Mouse (Mus musculus): ENCODE data around the gene Nek3.

The Nek3 gene

DNA sequence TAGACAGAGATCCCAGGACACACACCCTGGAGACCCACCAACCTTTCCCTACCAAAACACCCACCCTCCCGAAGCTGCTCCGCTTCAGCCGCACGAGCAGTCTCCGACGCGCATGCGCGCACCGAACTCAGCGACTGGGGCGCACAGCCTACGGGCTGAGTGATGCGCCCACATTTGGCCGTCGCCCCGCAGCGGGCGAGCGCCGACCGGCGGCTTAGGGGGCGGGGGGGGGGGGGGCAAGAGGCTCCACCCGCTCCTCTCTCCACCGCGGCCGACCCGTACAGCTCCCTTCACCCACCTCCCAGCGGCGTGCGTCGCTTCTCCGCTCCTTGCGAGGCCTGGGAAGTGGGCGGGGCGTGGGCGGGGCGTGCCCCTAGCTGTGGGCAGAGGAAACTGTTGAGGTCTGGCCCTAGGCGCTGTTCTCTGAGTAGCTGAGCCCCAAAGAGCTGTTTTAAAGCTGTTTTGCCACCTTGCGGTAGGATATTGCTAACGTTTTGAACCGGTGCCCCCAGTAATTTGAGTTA is at the start of gene Nek3:
TSS of gene Nek3 (minus strand) at position 356 of the 524 bp plus-strand sequence.
- peak; percentile 88 for DNase-seq (ENCODE audit: low spot score)

DNA sequence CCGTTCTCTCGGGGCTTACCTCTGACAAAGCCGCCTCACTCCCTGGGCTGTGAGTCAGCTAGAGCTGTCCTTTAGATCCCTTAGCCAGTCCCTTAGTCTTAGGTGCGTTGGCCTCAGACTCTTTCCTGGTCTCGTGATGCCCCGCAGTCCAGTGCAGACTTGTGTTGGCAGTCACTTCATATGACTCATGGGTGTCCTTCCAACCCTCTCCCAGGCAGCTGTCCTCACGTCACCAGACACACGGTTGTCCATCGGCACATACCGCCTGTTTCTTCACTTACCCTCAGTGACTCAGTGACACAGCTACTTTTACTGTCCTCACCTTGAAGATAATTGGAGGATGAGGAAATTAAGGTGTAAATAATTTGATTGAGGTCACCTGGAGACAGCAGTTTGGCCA is 48.6 kb upstream of the Nek3 start:
- DNase-seq (ENCODE audit: low spot score), result no peak

DNA sequence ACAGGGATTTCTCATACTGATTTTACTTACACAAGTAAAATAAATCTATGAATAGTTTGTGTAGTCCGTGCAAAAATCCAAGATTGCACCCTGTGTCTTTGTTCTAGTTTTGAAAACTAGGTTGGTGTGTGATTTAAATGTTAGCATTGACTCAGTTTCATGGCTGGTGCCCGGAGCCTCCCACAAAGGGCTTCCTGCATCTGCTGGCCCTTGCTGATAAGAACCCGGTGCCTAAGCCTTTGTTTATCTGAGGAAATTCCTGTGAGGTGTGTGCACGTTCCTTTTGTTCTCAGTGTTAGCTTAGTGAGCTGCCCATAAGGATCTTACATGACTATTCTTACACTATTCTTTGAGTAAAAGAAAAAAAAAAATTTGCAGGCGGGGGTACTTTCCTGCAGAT is 42.8 kb upstream of the Nek3 start:
- DNase-seq (ENCODE audit: low spot score), result no peak

DNA sequence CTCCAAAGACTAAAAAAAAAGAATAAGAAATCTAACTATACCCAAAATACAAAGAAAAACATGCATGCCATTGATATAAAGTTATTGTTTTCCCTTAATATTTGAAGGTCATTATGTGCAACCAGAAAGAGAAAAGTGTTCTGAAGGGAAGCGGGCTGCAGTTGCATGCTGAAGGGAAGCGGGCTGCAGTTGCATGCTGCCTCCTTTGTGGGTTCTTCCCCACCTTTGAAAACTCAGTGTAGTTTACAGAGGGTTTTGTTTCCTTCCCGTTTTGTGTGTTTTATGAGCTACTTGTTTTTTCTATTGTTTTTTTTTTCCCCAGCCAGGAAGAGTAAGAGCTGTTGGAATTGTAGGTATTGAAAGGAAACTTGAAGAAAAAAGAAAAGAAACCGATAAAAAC is 41.3 kb upstream of the Nek3 start:
- no peak for DNase-seq (ENCODE audit: low spot score)

DNA sequence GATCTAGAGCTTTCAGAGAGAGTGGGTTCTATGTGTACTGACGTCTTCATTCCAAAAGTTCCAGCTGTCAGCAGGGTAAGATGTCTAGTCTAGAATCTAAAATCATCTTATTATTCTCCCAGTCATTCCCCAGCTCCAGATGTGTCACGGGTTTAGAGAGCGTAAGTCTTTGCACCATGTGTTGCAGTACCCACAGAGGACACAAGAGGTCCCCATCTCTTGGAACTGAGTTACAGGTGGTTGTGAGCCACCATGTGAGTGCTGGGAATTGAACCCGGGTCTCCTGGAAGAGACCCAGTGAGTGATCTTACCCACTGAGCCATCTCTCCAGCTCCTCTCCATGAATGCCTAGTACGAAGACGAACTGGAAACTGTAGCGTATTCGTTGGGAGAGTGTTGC is 33.2 kb upstream of the Nek3 start:
- peak; percentile 17 for DNase-seq (ENCODE audit: low spot score)

DNA sequence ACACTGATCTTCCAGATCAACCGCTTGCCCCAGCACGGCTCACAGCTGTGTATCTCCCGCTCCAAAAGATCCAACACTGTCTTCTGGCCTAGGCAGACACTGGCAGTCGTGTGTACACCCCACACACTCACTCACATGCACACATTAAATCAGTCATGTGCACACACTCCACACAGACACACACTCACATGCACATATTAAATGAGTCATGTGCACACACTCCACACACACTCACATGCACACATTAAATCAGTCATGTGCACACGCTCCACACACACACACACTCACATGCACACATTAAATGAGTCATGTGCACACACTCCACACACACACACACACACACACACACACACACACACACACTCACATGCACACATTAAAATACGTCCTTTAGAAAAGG is 31.7 kb upstream of the Nek3 start:
- no peak for DNase-seq (ENCODE audit: low spot score)

DNA sequence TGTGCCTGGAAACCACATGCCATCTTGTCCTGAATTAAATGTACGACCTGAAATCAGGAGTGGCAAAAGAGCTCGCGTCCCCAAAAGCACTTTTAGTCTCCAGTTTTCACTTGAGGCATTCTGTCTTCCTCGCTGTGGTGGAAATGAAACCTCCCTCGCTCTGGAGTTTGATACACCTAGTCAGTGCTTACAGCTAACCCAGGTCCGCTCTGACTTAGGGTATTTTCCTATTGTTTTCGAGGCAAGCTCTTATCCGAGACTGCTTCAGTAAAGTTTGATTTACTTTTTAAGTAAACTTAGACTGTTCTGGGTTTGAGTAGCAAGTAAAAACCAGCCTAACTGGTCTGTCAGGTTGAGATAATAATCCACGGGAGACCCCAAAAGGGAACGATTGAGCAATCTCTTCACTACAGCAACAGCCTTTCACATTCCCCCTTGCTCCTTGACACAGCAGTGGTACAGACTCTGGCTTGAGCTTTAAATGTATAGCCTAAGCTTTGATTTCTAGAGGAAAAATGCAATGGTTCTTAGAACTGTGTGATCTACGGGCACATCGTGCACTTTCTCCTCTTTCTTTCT is 27.3 kb upstream of the Nek3 start:
- DNase-seq (ENCODE audit: low spot score), result no peak

DNA sequence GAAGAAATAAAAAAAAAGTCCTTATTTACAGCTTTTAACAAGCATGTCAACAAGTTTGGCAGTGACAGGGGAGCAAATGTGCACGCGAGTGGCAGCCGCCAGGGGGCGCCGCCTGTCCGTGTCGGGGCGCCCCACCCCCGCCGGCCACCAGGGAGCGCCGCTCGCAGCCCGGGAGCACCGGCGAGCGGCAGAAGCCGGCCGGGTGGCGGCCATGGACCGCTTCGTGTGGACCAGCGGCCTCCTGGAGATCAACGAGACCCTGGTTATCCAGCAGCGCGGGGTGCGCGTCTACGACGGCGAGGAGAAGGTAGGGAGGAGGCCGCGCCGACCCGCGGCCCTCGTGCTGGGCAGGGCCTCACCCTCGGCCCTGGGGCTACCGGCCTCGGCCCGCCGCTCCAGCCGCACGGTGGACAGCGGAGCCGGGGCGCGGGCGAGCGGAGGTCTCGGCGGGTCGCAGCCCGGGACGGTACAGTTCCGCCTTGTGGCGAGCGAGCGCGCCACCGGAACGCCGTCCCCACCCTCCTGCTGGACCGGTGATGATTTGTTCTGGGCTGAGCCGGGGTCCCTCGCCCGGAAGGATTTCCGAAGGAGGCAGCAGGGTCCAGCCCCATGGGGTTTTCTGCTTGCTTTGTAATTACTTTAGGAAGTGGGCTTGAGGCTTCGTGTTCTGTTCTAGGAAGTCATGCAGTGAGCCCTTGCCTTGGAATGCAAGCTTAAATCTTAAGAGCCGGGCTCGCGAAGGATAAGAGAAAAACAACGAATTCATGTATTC is 26.6 kb upstream of the Nek3 start, which contains the start of gene Vps36:
TSS of gene Vps36 (plus strand) at position 150 of the 772 bp plus-strand sequence.
- DNase-seq (ENCODE audit: low spot score), result peak; percentile 87

DNA sequence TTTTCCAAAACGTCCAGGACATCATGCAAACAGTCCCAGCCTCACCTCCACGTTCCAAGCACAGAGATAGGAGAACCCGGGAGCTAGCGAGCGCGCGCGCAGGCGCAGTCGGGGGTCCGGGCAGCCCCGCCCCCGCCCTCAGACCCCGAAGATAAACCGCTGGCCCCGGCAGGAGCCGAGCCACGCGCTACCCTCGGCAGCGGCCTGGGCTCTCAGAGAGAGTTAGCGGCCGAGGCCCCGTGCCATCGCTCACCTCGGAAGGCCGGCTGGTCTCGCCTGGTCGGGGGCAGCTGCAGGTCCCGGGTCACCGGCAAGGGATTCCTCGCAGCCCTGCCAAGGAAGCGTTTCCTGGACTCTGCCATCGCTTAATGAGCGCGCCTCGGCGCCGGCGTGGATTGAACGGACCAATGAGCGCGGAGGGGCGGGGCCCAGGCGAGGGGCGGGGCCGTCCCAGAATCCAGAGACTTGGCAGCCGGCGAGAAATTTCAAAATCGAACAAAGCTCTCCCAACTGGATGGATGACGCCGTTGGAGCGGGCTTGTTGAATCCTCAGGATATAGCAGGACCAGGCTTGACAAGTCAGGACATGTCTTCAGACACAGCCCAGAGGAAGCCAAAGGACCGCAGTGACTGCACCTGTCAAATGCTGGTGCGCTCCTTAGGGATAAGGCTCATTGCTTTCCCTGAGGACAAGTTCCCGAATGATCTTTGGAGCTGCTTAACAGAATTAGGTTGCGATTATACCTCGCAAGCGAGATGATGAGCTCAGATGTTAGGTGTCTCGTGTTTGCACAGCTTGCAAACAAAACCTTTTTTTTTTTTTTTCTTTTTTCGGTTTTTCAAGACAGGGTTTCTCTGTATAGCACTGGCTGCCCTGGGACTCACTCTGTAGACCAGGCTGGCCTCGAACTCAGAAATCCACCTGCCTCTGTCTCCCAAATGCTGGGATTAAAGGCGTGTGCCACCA is 19.5 kb upstream of the Nek3 start, which contains the start of gene Ckap2:
TSS of gene Ckap2 (minus strand) at position 389 of the 967 bp plus-strand sequence.
- peak; percentile 91 for DNase-seq (ENCODE audit: low spot score)

DNA sequence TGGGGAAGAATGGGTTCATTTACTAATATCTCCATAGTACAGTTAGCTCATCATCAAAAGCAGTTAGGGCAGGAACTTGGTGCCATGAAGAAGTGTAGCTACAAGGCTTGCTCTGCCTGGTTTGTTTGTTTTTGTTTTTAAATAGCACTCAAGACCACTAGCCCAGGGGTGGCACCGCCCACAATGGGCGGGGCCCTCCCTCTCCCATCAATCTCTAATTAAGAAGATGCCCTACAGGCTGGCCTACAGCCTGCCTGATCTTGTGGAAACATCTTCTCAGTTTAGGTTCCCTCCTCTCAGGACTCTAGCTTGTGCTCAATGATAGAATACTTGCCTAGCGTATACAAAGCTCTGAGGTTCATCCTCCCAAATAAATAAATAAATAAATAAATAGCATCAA is 18.6 kb upstream of the Nek3 start:
- DNase-seq (ENCODE audit: low spot score), result no peak

DNA sequence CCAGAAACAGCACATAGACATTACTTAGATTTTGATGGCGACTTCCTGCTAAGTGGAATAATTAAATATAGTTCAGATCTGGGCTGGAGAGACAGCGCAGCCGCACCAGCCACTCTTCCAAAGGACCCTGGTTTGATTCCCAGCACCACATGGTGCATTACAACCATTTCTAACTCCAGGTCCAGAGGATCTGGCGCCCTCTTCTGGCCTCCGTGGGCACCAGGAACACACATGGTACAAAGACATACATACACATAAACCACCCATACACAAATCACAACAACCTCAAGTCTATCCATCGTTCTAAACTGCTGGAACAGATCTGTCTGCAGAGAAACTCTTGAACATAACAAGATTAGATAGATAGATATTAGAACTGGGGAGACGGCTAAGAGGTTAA is 9.7 kb upstream of the Nek3 start:
- DNase-seq (ENCODE audit: low spot score), result no peak

DNA sequence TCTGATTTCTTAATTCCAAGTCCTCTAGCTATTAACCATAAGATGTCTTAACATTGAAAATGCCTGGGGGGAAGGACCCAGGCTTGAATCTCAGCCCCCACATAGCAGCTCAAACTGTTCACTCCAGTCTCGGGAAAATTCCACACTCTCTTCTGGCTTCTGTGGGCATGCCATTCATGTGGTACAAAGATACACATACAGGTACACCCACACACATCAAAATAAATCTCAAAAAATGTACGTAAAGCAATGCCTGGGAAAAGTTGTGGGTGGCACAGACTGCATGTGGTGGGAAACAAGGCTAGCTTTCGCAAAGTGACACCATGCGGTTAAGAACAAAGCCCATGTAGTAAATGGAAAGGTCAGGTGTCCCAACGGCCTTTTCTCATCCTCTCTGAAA is 2.9 kb upstream of the Nek3 start:
- no peak for DNase-seq (ENCODE audit: low spot score)

DNA sequence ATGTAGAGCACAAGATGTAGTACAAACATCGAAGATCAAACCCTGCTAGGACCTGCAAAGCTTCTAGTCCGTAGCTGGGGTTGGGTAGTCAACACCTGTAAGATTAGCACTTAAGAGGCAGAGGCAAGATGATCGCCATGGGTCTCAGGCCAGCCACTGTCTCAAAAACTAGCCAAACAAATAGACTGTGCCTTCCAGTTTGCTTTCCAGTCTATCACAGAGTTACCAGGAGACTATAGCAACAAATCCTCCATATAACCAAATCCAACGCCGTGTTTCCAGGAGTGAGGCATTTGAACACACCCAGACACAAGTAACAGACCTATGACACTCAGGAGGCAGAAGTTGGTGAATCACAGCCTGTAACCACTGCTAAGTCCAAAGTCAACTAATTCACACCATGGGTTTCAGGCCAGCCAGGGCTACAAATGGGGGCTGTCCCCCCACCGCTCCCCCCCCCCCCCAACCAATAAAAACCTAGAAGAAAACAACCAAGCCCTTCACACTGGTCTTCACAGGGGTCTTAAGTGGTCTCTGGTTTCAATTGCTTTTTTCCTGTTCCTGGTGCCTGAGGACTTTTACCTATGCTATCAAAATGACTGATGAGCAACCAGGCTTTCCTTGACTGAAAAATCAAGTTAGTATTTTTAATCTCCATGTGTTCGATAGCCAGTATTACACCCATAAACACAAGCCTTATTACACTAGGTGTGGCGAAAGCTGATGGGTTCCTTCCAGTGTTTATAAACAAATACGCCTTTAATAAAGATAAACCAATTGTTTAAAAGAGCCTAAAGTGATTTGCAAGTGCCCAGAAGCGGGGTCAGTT is 770 bp downstream of the Nek3 start:
- no peak for DNase-seq (ENCODE audit: low spot score)

DNA sequence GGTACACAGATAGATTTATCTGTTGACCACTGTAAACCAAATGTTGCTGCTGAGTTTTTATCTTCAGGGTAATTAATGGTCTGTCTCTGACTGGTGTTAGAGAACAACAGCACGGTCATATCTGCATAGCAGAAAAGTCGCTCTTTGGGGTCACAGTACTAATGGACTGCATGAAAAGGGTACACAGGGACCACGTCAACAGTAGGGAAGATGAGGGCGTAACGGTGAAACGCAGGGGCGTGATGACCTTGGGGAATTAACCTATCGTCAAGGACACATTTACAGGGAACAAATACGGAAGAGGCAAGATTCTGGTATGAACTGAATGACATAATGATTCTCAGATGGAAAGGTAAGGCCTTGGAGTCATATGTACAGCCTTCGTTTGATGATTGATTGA is 1.8 kb downstream of the Nek3 start:
- DNase-seq (ENCODE audit: low spot score), result no peak

DNA sequence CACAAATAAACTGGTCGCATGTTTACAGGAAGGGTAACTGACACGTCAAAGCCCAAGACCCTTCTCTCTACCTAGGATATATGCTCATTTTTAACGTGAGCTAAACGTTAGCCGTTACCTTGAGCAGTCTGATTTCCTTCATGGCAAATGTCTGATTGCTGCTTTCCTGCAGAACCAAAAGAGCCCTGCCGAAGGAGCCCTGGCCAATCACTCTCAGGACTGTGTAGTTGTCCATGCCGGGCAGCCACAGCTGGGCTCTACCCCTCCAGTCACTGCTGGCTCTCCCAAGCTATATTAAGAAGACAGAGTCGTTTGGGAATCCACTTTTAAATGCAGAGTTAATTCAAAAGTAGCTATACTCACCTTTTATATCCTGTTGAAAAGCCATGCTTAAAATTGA is 4.0 kb downstream of the Nek3 start:
- DNase-seq (ENCODE audit: low spot score), result no peak

DNA sequence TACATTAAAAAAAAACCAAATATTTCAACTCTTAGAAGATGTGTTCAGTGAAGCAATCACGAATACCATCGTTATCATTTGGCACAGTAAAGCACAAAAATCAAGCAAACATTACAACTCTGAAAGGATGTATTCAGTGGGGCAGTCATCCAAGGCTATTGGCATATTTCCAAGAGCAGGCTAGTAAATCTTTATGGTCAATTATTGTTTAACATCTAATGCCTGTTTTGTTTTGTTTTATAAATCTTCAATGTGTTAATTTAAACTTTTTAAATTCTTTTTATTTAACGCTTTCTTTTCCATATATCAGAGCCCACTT is 15.9 kb downstream of the Nek3 start:
- DNase-seq (ENCODE audit: low spot score), result no peak

DNA sequence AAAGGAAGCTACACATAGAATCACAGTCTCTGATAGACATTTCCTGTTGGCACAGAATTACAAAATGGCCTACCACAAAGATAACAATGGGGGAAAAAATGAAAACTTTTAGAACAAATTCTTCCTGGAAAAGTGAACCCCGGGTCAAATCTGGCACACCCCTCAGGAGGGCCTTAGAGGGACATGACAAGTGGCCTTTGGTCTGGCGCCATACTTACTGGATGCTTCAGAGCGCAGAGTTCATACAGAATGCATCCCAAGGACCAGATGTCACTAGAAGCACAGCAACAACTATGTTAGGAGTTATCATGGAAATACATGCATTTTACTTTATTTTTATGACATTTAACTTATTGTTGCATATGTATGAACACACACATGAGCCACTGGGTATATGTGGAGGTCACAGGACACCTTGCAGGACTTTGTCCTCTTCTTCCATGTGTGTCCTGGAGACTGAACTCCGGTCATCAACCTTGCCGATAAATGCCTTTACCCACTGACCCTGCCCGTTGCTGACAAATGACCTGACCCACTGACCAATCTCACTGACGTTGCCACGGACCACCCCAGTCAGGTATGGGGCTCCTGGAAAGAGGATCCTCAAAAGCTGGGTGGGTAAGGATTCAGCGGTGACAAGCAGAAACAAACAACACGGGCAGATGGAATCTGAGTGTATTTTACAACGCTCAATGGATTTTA is 16.4 kb downstream of the Nek3 start:
- DNase-seq (ENCODE audit: low spot score), result no peak

DNA sequence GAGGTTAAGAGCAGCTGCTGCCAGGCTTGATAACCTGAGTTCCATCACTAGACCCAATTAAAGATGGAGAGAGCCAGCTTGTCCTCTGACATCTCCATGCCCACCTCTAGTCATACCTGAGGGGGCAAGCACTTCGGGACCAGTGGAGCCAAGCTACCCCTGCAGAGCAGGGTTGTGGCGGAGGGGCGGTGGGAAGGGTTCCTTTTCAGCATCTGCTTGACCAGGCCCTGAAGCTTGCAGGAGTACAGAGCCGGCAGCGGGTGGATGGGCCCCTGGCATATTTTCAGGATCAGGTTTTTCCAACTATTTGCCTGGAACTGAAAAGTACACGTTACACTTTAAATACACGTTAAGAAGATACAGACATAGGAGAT is 17.9 kb downstream of the Nek3 start:
- no peak for DNase-seq (ENCODE audit: low spot score)

DNA sequence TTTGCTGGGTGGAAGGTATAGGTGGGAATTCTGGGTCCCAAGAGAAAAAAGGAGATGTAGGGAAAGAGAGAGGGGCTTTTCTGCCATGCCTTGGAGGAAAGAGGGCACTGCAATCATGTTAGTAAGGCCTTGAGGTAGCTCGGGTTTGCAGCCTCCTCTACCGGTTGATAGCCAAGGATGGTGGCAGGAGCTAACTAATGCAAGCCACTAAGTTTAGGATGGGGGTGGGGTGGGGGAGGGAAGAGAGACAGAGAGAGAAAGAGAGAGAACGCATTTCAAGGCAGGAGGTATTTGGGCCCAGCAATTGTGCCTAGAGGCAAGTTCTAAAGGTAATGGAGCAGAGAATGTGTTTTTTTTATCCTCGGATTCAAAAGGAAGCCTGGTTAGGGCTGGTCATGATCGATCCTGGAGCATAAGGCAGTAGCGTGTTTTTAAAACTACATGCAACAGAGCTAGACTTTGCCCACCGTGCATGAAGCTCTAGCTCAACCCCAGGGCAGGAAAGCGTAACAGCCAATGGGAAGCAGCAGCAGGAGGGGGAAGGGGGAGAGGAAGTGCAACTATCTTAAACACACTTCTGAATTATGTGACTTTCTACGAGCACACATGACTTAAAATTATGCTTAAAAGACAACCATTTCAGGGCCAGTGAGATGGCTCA is 18.4 kb downstream of the Nek3 start:
- DNase-seq (ENCODE audit: low spot score), result no peak

DNA sequence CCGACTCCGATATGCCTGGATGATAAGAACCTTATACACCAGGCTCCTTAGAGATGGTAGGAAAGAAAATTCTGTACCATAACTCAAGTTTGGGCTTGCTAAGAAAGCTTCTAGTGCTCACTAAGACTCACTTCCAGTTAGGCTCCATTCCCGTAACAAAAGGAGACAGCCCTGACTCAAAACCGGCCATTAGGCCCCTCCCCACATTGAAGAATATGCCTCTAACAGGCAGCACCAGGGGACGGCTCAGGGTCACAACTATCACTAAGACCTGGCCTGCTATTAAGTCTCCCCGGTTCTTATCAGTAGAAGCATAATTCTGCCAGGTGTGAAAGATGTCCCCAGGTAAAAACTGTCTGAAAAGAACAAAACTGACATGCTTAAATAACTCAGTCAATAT is 20.4 kb downstream of the Nek3 start:
- no peak for DNase-seq (ENCODE audit: low spot score)

Data from testis, postnatal 14 days (tissue).